Mouse (Mus musculus) erythroblast, embryonic 14.5 days (primary cell): ENCODE data around the gene Iqck. TPM values are rescaled to one million over a fixed set of nuclear protein-coding genes. Genes with fewer than 3 reads are reported as not detected.

Experiments used
- H3K27me3 ChIP-seq: 2 replicates; pipeline ENCODE4 v1.6.1; 2012; ENCODE audit warnings: inconsistent platforms; ENCODE audit not compliant: control insufficient read depth
- H3K36me3 ChIP-seq: 2 replicates; pipeline ENCODE4 v1.6.1; 2012; ENCODE audit warnings: mild to moderate bottlenecking, inconsistent platforms; ENCODE audit not compliant: control insufficient read depth
- H3K4me1 ChIP-seq: 2 replicates; pipeline ENCODE4 v1.6.1; 2012; ENCODE audit warnings: inconsistent platforms; ENCODE audit not compliant: control insufficient read depth
- H3K4me3 ChIP-seq: replicated peaks from 2 replicates; pipeline ENCODE3; 2012; ENCODE audit warnings: moderate library complexity, mild to moderate bottlenecking, inconsistent platforms
- H3K9me3 ChIP-seq: 2 replicates; pipeline ENCODE4 v1.6.1; 2012; ENCODE audit warnings: low read length, inconsistent platforms, mixed read lengths; ENCODE audit not compliant: control insufficient read depth
- GATA1 ChIP-seq: IDR thresholded peaks from 2 replicates; pipeline ENCODE4 v1.6.1; 2012; ENCODE audit warnings: low read length, inconsistent platforms, mixed read lengths
- TAL1 ChIP-seq: IDR thresholded peaks from 3 replicates; pipeline ENCODE4 v1.6.1; 2012; ENCODE audit warnings: low read length, inconsistent platforms, mixed read lengths
- polyA plus RNA-seq: library from polyadenylated mRNA; stranded (reverse); fragments of >175 nt; gene quantifications from 2 replicates; pipeline ENCODE4 v1.2.3, GENCODE M21; 2012

The Iqck gene
- 0.01 and 0.02 TPM in 2 replicates for polyA plus RNA-seq

DNA sequence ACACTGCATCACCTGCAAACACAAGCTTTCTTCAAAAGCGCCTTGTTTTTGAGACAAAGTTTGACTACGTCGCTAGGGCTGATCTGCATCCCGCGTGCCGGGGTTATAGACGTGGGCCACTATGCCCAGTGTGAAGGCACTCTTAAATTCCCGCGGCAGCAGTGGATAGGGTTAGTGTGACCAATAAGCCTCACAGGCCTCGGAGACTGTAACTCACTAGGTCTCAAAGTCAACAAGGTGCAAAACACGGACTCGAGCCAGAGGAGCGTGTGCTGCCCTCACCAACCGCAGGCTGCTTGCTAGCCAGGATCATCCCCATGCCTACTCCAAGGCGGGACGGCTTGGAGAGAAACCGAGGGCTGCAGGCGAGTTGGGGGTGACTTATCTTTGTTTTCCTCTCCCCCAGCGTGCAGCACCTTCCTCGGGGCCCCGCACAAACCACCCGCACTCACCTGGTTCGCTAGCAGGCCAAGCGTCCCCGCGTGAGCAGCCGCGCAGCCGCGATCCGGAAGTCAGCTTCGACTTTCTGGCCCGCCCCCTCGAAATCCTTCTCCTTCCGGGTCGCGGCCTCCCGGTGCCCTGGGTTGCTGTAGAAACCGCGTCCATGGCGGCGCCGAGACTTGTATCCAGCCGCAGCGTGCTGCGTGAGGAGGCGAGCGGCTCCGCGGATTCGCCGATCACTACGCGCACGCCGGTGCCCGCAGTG, at the start of gene Iqck:
Gene Iqck (plus strand): TSS at position 582 of the 706 bp plus-strand sequence.
- peak within 1 kb of the TSS; percentile 82 for H3K4me3 ChIP-seq
- no peaks in the 10 kb centered on the region for H3K27me3 ChIP-seq
- no peak for TF ChIP-seq TAL1
- no peak for TF ChIP-seq GATA1
- peaks cover 31% of the 10 kb centered on the region for H3K36me3 ChIP-seq
- H3K4me1 ChIP-seq: peaks cover 35% of the 10 kb centered on the region
- no peaks in the 10 kb centered on the region for H3K9me3 ChIP-seq

- no peak for TF ChIP-seq GATA1
- no peak for TF ChIP-seq TAL1
- no peak overlapping the region for H3K4me3 ChIP-seq
- H3K9me3 ChIP-seq: no peaks in the 10 kb centered on the region
- peaks cover 40% of the 10 kb centered on the region for H3K36me3 ChIP-seq
- H3K27me3 ChIP-seq: no peaks in the 10 kb centered on the region
- peaks cover 4% of the 10 kb centered on the region for H3K4me1 ChIP-seq
These were observed 48.7 kb upstream of the Iqck start for GRCm38 (mm10) chr7:118806631-118807411.

- Histone ChIP-seq H3K27me3 (no peaks in the 10 kb centered on the region), H3K4me3 (no peak overlapping the region), H3K36me3 (peaks cover 34% of the 10 kb centered on the region), H3K4me1 (peaks cover 5% of the 10 kb centered on the region), H3K9me3 (no peaks in the 10 kb centered on the region)
- TF ChIP-seq TAL1 (no peak), GATA1 (no peak)
These were observed 47.7 kb upstream of the Iqck start for GRCm38 (mm10) chr7:118807899-118808298.

GRCm38 (mm10) chr7:118811407-118812106, 44.0 kb upstream of the Iqck start:
- Histone ChIP-seq H3K4me3 (no peak overlapping the region), H3K4me1 (peaks cover 5% of the 10 kb centered on the region)

DNA sequence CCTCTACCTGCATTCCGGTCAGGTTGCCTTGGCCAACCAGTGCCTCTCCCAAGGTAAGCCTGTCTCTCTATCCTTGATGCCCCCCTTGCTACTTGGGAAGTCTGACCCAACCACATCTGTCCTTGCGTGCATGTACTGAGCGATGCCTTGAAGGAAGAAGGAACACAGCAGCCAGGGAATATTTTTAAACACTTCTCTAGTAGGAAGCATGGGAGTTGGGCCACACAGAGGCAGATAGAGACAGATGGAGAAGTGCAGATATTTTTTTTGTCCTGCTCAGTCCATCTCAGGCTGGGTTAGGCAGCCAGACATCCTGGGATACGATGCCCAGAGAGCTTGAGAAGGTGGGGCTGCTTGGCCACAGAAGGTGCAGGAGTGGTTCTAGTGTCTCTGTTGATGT, 42.0 kb upstream of the Iqck start:
- peaks cover 5% of the 10 kb centered on the region for H3K4me1 ChIP-seq
- peaks cover 64% of the 10 kb centered on the region for H3K36me3 ChIP-seq
- TF ChIP-seq TAL1: no peak
- TF ChIP-seq GATA1: no peak

More at GRCm38 (mm10) chr7:118811407-118812106, 44.0 kb upstream of the Iqck start:
- Histone ChIP-seq H3K36me3 (peaks cover 48% of the 10 kb centered on the region), H3K9me3 (no peaks in the 10 kb centered on the region), H3K27me3 (no peaks in the 10 kb centered on the region)
- TF ChIP-seq GATA1 (no peak), TAL1 (no peak)

GRCm38 (mm10) chr7:118816275-118816674, 39.3 kb upstream of the Iqck start:
- peaks cover 62% of the 10 kb centered on the region for H3K36me3 ChIP-seq
- TF ChIP-seq GATA1 (no peak), TAL1 (no peak)
- H3K9me3 ChIP-seq: no peaks in the 10 kb centered on the region

More for the DNA sequence above, 42.0 kb upstream of the Iqck start:
- Histone ChIP-seq H3K27me3 (no peaks in the 10 kb centered on the region), H3K9me3 (no peaks in the 10 kb centered on the region), H3K4me3 (no peak overlapping the region)

DNA sequence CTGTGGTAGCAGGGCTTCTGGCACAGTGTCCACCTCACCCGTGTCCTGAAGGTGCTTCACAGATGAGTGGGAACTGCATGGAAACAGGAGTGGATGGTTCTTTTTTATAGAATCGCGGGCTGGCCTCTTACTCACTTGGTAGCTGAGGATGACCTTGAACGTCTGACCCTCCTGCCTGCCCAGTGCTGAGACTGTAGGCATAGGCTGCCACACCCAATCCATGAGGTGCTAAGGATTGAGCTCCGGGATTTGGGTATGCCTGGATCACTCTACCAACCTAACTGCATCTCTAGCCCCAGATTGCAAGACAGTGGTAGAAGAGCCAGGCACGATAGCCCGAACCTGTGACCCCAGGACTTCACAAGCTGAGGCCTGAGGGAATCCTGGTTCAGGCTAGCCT, 37.8 kb upstream of the Iqck start:
- TF ChIP-seq TAL1 (no peak), GATA1 (no peak)
- Histone ChIP-seq H3K9me3 (no peaks in the 10 kb centered on the region), H3K27me3 (no peaks in the 10 kb centered on the region), H3K36me3 (peaks cover 62% of the 10 kb centered on the region), H3K4me1 (no peaks in the 10 kb centered on the region), H3K4me3 (no peak overlapping the region)

More at GRCm38 (mm10) chr7:118816275-118816674, 39.3 kb upstream of the Iqck start:
- Histone ChIP-seq H3K4me3 (no peak overlapping the region), H3K27me3 (no peaks in the 10 kb centered on the region), H3K4me1 (peaks cover 5% of the 10 kb centered on the region)

GRCm38 (mm10) chr7:118819666-118820065, 35.9 kb upstream of the Iqck start:
- Histone ChIP-seq H3K36me3 (peaks cover 51% of the 10 kb centered on the region), H3K4me3 (no peak overlapping the region), H3K27me3 (no peaks in the 10 kb centered on the region), H3K4me1 (no peaks in the 10 kb centered on the region), H3K9me3 (no peaks in the 10 kb centered on the region)
- TF ChIP-seq TAL1 (no peak), GATA1 (no peak)

DNA sequence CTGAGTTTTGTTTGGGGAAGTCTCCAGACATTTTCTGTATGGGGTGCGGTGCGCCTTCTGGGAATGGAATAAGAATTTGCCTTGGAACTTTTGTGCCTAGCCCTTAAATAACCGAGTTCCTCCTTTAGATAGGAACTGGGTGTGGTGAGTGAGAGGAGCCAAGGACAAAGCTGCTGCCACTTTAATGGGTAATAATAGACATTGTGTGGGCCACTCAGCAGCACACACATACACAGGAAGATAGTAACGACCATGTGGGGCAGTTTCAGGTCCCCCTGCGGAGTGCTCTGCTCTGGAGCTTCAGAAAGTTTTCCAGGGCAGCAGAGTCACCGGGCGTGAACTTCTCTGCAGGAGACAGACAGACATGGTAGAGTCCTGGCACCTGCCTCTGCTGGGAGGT, 34.2 kb upstream of the Iqck start:
- H3K4me1 ChIP-seq: no peaks in the 10 kb centered on the region
- TF ChIP-seq GATA1 (no peak), TAL1 (no peak)
- no peaks in the 10 kb centered on the region for H3K9me3 ChIP-seq
- no peaks in the 10 kb centered on the region for H3K27me3 ChIP-seq
- H3K36me3 ChIP-seq: peaks cover 50% of the 10 kb centered on the region
- no peak overlapping the region for H3K4me3 ChIP-seq
